Mouse (Mus musculus): ENCODE measurements at regions not wholly inside any gene's neighbourhood (a gene's known extent, or its start where the extent isn't known, plus 50 kb on each side); places are given as distances from the start of the nearest gene placed in this dataset.

DNA sequence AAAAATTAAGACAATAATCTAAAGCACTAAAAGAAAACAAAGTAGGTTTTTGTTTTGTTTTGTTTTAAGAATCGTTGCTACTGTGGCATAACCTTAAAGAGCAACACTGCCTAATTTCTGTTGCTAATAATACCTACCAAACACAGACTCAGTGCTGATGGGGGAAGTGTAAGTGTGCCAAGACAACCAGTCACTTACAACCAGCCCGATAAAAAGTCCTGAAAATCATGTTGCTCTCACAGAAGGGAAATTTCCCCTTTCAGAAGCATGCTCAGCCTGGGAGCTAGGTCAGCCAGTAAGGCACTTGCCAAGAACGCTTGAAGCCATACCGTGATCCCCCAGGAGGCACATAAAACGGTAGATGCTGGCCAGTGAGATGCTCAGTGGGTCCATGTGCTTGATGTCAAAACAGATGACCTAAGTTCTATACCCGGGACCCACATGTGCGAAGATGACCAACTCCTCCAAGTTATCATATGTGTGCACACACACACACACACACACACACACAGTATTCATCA lies 324.4 kb upstream of the Noct start:
- Histone ChIP-seq H3K4me3 (no peak overlapping the region), H3K27ac (no peak overlapping the region)
- intact Hi-C loops (cut with DNase I): loop anchor here (10.0 kb wide), 1 partner anchor 815 kb away; no protein-coding TSS in a partner anchor
- DNase-seq: no peak
- no peak for TF ChIP-seq CTCF (IDR thresholded peaks at IDR 0.05)

DNA sequence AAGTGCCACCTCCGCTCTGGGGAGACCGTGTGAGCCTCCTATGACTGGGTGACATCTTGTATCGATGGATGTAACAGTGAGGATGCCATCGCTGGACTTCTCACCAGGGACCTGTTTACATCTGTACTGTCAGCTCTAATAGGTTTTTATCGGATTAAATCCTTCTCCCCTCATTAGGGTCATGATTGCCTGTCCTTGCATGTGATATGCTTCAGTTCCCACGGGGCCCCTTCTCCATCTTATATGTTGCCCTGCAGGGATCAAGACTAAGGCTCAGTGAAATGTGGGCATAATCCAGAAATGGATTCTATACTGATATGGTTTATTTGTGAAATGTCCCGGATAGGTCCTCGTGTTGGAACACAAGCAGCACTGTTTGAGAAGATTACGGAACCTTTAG lies 323.7 kb upstream of the Noct start:
- Histone ChIP-seq H3K27ac (no peak overlapping the region), H3K4me3 (no peak overlapping the region)
- intact Hi-C loops (cut with DNase I): loop anchor here (10.0 kb wide), 1 partner anchor 816 kb away; no protein-coding TSS in a partner anchor
- DNase-seq: no peak
- TF ChIP-seq CTCF (IDR thresholded peaks at IDR 0.05): no peak

DNA sequence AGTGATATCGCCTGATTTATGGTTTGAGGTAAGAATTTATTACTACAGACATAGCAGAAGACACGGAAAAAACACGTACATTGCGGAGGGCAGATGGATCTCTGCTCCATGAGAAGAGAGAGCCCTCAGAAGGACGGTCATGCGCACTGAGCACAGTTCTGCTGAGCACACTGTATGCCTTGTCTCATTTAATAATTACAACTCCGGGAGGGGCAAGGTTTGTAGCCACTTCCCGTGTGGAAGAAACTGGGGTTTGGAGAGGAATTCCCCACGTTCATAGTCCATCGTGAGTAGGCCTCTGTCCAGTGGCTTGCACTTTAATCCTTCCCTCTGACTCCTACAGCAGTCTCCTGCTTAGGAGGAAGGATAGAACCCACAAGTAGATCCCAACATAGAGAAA lies 322.9 kb upstream of the Noct start:
- Histone ChIP-seq H3K27ac (no peak overlapping the region), H3K4me3 (no peak overlapping the region)
- no peak for DNase-seq
- intact Hi-C loops (cut with DNase I): loop anchor here (10.0 kb wide), 1 partner anchor 817 kb away; no protein-coding TSS in a partner anchor
- TF ChIP-seq CTCF (IDR thresholded peaks at IDR 0.05): no peak

DNA sequence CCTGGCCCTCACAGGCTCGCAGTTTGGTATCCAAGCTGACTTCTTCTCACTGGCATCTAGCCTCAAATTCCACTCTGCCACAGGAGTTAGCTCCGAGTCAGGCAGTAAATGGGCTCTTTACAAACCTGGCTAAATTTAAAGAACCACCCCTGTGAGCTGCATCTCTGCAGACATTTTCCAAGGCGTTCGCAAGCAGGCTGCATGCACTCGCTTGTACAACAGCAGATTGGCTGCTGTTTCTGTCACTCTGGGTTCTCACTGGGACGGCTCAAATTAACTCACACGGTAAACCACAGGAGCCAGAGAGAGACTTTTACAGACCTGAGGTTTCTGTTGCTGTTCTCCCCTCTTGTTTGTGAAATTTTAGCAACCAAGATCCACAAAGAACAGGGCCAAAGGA lies 321.3 kb upstream of the Noct start:
- intact Hi-C loops (cut with DNase I): loop anchor here (10.0 kb wide), 1 partner anchor 818 kb away; no protein-coding TSS in a partner anchor
- peak overlapping the region; percentile 28; the same call in 1 of the 2 replicates for H3K27ac ChIP-seq
- TF ChIP-seq CTCF (IDR thresholded peaks at IDR 0.05): no peak
- no peak overlapping the region for H3K4me3 ChIP-seq
- peak; percentile 34 for DNase-seq

DNA sequence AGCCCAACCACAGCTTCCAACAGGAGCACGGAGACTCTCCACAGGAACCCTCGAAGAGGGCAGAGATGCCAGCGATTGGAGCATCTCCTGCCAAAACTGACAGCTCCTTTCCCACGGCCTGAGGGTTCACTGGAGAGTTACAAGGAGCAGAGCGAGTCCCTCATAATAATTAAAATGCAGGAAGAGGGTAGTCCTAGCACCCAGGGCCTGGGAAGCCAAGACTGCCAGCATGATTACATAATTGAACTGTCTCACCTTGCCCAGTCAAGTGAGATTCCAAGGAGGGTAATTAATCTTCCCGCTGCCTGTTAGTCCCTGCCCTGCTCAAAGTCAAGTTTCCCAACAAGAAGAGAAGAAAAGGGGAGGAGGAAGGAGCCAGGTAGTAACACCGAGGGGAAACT lies 319.5 kb upstream of the Noct start:
- no peak for DNase-seq
- no peak for TF ChIP-seq CTCF (IDR thresholded peaks at IDR 0.05)
- Histone ChIP-seq H3K4me3 (no peak overlapping the region), H3K27ac (no peak overlapping the region)
- intact Hi-C loops (cut with DNase I): loop anchor here (5.0 to 10.0 kb wide), 4 partner anchors 218 to 1817 kb away; no protein-coding TSS in a partner anchor

DNA sequence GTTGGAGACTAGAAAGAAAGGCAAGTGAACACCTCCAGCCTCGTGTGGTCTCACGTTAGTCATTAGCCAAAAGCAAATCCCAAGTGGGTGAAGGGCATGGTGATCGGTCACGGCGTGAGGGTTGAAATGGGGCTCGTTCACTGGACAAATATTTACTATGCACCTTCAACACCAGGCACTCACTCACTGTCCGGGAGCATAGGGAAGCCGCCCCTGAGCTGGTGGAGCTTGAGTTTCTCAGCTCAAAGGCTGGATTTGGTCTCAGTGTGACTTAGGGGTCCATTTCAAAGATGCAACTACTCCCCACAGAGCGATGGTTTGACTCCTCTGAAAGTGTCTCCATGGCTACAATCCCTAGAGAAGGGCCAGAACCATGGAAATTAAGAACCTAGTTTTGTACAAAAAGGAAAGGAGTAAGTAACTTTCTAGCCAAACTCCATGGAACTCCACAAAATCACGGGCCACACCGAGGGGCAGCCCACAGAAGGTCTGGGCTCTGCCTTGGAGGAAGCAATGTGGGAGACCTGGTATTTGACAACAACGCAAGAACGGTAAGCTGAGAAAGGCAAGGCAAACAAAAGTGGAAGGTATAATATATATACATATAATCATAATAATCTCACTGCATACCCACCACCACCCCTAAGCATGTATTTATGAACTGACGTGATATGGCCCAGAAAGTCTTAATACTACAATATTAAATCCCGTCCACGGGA lies 318.8 kb upstream of the Noct start:
- Histone ChIP-seq H3K4me3 (peak overlapping the region; percentile 69), H3K27ac (peak overlapping the region; percentile 56; the same call in 1 of the 2 replicates)
- no peak for DNase-seq
- intact Hi-C loops (cut with DNase I): loop anchor here (5.0 to 10.0 kb wide), 4 partner anchors 217 to 1818 kb away; no protein-coding TSS in a partner anchor
- no peak for TF ChIP-seq CTCF (IDR thresholded peaks at IDR 0.05)

DNA sequence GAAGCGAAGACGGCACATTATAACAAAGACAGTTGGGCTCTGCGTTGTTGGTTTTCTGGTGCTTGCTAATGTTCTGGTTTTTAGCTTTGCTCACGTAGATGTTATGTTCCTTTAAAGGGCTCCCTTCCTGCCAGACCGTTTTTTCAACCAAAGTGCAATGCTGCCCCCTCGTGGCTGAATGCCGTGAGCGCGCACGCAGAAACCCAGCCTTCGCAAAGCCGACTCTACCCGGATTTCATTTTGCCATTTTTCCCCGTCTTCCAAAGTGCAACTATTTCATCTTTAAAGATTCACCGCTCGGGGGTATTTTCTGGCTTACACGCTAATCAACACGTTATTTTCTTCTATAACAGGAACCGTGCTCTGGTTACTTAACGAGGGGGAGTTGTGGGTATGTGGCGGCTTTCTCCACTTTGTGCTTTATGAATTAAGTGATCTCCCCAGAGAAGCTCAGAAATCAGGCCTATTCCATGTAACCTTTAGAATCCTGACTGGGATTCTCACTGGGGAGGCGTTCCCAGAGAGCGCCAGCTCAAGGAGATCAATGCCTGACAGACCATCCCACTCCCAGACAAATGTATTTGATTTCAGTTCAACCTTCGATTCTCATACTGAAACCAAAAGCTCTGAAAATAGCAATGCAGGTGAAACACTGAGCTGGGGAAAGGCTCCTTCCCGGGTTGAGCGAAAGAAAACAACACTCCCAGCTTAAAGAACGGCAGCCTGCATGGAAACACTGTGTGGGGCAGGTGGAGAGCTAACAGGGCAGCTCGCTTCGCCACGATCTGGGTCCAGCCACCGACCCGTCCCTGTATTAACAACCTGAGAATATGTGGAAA lies 318.0 kb upstream of the Noct start:
- intact Hi-C loops (cut with DNase I): loop anchor here (2.0 to 10.0 kb wide), 5 partner anchors 216 to 1819 kb away; no protein-coding TSS in a partner anchor
- DNase-seq: peak; percentile 89
- peak; percentile 95; the same call in 1 of the 2 replicates for TF ChIP-seq CTCF (IDR thresholded peaks at IDR 0.05)
- peak overlapping the region; percentile 59; the same call in 1 of the 2 replicates for H3K27ac ChIP-seq
- peak overlapping the region; percentile 69 for H3K4me3 ChIP-seq

DNA sequence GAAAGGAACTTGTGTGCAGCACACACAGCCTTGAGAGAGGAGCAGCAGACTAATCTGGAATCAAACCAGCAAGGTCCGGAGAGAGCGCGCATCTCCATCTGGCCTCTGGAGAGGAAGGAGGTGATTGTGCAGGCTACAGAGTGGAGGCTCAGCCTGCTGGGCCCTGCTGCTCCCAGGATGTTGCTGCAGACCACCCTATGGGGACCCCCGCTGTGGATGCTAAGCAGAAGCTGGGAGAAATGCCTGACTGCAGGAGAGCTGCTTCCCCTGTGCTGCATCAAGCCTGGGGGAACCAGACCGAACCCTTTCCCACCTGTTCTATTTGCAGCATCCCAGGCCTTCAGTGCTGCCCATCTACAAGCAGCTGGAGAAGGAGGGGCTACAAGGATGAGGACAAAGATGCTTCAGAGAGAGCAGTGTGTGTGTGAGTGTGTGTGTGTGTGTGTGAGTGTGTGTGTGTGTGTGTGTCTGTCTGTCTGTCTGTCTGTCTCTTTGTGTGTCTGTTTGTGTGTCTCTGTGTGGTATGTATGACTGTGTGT lies 311.2 kb upstream of the Noct start:
- TF ChIP-seq CTCF (IDR thresholded peaks at IDR 0.05): no peak
- Histone ChIP-seq H3K27ac (no peak overlapping the region), H3K4me3 (no peak overlapping the region)
- intact Hi-C loops (cut with DNase I): no loop called here
- no peak for DNase-seq

DNA sequence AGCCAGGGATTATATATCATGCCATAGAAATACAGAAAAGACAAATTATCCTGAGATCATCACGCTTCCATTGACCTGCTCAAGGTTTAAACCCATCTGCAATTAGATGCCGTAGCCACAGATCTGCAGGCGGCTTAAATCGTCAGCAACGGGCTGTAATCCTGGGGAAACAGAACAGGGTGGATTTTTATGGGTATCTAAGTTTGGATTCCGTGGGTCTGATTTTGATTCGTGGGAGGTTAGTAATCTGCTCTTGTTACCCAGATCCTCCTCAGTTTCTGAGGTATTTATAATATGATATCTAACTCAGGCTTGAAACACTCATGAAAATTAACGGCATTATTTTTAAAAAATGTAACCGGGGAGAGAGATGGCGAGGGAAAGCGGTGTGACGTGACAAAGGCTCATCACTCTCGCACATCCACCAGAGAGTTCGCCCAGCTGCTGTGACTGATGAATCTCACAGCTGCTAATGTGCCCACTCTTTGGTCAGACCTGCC lies 309.3 kb upstream of the Noct start:
- TF ChIP-seq CTCF (IDR thresholded peaks at IDR 0.05): no peak
- H3K27ac ChIP-seq: no peak overlapping the region
- intact Hi-C loops (cut with DNase I): no loop called here

DNA sequence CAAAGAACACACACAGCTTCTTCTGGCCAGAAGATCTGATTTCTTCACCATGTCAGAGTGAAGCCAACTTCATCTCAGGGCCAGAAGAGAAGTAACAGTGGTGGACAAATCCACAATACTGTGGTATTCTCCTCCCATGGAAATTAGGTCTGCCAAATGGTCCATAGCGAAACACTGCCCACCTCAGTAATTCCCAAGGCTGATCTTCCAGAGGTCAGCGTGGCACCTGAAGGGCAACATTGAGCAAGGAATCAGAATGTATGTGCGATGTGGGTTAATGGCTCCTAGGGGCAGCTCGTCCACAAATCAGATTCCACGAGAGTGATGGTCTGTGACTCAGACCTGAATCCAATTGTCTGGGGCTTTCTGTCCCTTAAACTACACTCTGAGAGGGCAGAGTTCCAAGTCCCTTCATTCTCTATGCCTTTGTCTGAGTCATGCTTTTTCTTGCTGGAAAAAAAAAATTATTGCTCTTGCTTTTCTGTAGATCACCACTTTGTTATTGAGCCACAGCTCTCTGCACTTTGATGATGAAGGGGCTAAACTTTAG lies 307.9 kb upstream of the Noct start:
- Histone ChIP-seq H3K27ac (no peak overlapping the region), H3K4me3 (no peak overlapping the region)
- intact Hi-C loops (cut with DNase I): no loop called here
- no peak for DNase-seq
- no peak for TF ChIP-seq CTCF (IDR thresholded peaks at IDR 0.05)

More for the DNA sequence above, 309.3 kb upstream of the Noct start:
- DNase-seq: no peak
- H3K4me3 ChIP-seq: no peak overlapping the region

DNA sequence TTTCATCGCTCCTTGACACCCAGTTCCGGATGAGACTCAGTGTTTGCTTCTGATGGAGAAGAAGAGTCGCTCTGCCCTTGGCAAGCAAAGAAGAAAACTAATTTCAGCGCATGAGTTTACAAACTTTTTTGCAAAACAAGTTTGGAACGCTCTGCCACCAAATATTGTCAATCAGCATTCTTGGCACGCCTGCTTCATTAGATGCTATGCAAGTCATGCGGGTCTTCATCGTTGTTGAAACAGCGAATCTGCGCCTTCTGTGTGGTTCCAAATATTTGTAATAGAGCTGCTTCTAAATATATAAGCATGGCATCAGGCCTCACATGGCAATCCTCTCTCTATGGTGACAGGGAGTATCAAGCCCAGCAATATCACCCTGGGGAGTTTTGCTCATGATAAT lies 301.9 kb upstream of the Noct start:
- DNase-seq: no peak
- H3K27ac ChIP-seq: peak overlapping the region; percentile 41
- H3K4me3 ChIP-seq: peak overlapping the region; percentile 61
- intact Hi-C loops (cut with DNase I): no loop called here
- TF ChIP-seq CTCF (IDR thresholded peaks at IDR 0.05): no peak

DNA sequence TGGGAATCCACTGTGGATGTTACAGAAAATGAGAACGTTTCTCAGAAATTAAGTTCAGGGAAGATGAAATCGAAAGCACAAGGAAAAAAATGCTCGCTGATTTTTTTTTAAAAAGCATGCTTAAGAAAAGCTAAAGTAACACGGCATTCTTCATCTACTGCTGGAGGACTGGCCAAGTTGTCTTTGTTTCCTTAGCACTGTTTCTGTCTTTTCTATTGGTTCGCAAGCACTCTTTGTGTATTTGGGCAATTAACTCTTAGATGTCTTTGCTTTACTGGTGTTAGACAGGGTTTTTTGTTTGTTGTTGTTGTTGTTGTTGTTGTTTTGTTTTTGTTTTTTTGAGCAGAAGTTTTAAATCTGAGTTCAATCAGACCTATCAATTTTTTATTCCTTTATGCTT lies 301.4 kb upstream of the Noct start:
- no peak for DNase-seq
- intact Hi-C loops (cut with DNase I): no loop called here
- TF ChIP-seq CTCF (IDR thresholded peaks at IDR 0.05): no peak
- peak overlapping the region; percentile 61 for H3K4me3 ChIP-seq
- peak overlapping the region; percentile 41 for H3K27ac ChIP-seq
